In the genomic region with DNA sequence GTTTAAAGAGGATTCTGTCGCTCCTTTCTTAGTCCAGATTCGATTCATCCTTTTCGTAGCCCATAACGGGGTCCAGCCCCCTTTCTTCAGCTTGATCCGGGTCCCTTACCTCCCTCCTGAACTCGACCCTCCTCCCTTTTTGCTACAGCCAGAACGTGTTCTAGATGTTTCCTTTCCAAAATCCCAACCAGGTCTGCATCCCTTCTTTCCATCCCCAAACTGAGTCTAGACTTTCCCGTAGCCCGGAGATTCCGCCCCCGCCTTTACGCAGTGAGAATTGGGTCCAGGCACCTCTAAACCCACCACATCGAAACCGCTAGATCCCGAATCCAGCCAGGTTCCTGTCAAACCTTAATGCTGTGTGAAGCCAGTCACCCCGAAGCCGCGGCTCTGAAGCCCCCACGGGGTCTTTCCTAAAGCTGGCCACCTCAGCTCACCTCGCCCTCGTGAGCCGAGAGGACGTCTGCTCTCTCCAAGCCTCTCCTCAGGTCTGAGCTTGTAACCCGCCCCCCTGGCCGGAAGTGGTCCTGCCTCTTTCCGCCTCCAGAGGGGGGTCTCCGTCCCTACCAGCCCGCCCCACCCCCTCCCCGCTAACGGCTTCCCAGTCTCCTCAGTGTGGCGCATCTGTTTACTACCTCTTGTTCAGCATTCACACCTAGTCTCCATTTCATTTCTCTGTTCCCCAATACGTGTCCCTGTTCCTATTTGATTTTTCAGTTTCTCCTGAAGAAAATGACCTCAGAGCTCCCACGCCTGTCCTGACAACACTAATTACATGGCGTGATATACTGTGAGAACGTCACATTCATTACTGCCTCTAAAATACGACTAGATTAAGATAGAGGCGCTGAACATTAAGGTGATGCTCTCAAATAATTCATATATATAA, we compare ENCODE assay signal across 10 mouse cellular contexts. TPM values are rescaled to one million over a fixed set of nuclear protein-coding genes. Genes with fewer than 3 reads are reported as not detected.
DNase-seq lines count a peak whose midpoint lies in the region; ATAC-seq and TF ChIP-seq lines count a peak whose summit lies in the region.
"Had no signal": no experiment of that assay in that cellular context is flagged by ENCODE, and none has a peak within 500 bp of the region (broad histone marks: within the 10 kb centered on the region; RNA-seq: fewer than 3 reads in every experiment).

A gene (minus strand): TSS at position 676 of the 889 bp plus-strand sequence.

- ATAC-seq in stomach, postnatal 0 days (ENCODE audit: low FRiP score, low TSS enrichment), result peak; percentile 64; the same call in 1 of the 2 replicates
- ATAC-seq: Patski had no signal

- H3K36me3 ChIP-seq in midbrain, embryonic 10.5 days, result peaks cover 34% of the 10 kb centered on the region
- H3K36me3 ChIP-seq in stomach, postnatal 0 days (ENCODE audit: control insufficient read depth, insufficient read depth, low read length), result no peaks in the 10 kb centered on the region

- TF ChIP-seq EP300 in stomach, postnatal 0 days (optimal IDR thresholded peaks at IDR 0.05), result no peak

- 0 out of 2 replicates have a peak within 1 kb of the TSS, but pooled peaks have one; percentile 31 for H3K9ac ChIP-seq in stomach, postnatal 0 days (ENCODE audit: low read length)

- peaks cover 6% of the 10 kb centered on the region; the same call in 1 of the 2 replicates for H3K27me3 ChIP-seq in midbrain, embryonic 10.5 days (ENCODE audit: low read depth, poor library complexity, severe bottlenecking)
- no peaks in the 10 kb centered on the region for H3K27me3 ChIP-seq in stomach, postnatal 0 days (ENCODE audit: control insufficient read depth, insufficient read depth, low read length)

- peak within 1 kb of the TSS; percentile 49 for H3K4me2 ChIP-seq in stomach, postnatal 0 days (replicated peaks; ENCODE audit: low read depth)

- H3K27ac ChIP-seq in midbrain, embryonic 10.5 days (replicated peaks), result peak within 1 kb of the TSS; percentile 82
- no peak within 1 kb of the TSS for H3K27ac ChIP-seq in stomach, postnatal 0 days (replicated peaks)
- H3K27ac ChIP-seq: macrophage had no signal

- peaks cover 5% of the 10 kb centered on the region; the same call in 1 of the 2 replicates for H3K4me1 ChIP-seq in midbrain, embryonic 10.5 days
- no peaks in the 10 kb centered on the region for H3K4me1 ChIP-seq in stomach, postnatal 0 days (replicated peaks; ENCODE audit: control insufficient read depth, insufficient read depth)

- H3K4me3 ChIP-seq in midbrain, embryonic 10.5 days, result peak within 1 kb of the TSS; percentile 63
- peak within 1 kb of the TSS; percentile 38 for H3K4me3 ChIP-seq in stomach, postnatal 0 days (ENCODE audit: low read depth, low read length)

- peak; percentile 37 for TF ChIP-seq CTCF in stomach, postnatal 0 days (IDR thresholded peaks at IDR 0.05; ENCODE audit: low read depth)

- H3K9me3 ChIP-seq in midbrain, embryonic 10.5 days (replicated peaks), result no peaks in the 10 kb centered on the region
- no peaks in the 10 kb centered on the region for H3K9me3 ChIP-seq in stomach, postnatal 0 days (ENCODE audit: control insufficient read depth, low read length)

- WGBS in midbrain, embryonic 10.5 days, result 25% methylated on average over 37 of the region's 37 CpGs
- WGBS in stomach, postnatal 0 days, result 20% methylated on average over 33 of the region's 37 CpGs

- peak; percentile 41 for DNase-seq in layer of hippocampus, adult 11-12 months (ENCODE audit: low spot score)
- no peak for DNase-seq in layer of hippocampus, adult 9-10 months (ENCODE audit: low spot score)
- peak; percentile 86 to 90 for DNase-seq in cerebellum, postnatal 10 days
- DNase-seq in frontal cortex, postnatal 10 days (ENCODE audit: low spot score in 2 of 2), result peak; percentile 31 to 55
- DNase-seq in layer of hippocampus, adult 8-10 months (ENCODE audit: low spot score in 2 of 2), result no peak
- DNase-seq in midbrain, embryonic 10.5 days (ENCODE audit: low spot score), result peak; percentile 77
- DNase-seq in stomach, postnatal 0 days (ENCODE audit: low spot score), result peak; percentile 22
- no peak for DNase-seq in spleen, postnatal 4 days (ENCODE audit: low spot score in 2 of 2)

RNA-seq across cellular contexts. Expression of the gene that starts here (rescaled TPM):
- 100 to 1,000 TPM; 150 to 178 (median 165) TPM for total RNA-seq in layer of hippocampus, adult 8-10 months (2022)
- polyA plus RNA-seq in midbrain, embryonic 10.5 days (2016; fragmentation: Nextera tagmentation; extraction: Ambion mirVana), result 34.8 and 44.8 TPM in 2 replicates
- polyA plus RNA-seq in stomach, postnatal 0 days (2015; fragmentation: Nextera tagmentation; extraction: Ambion mirVana), result 3.8 and 4.5 TPM in 2 replicates
- polyA plus RNA-seq: macrophage had no signal

Comparison
In these comparisons a context has a peak if more than half of its experiments do, and no peak if none do; other contexts are left out.
1. DNase-seq: peak in layer of hippocampus, adult 11-12 months (single experiment), cerebellum, postnatal 10 days (2 of 2), frontal cortex, postnatal 10 days (2 of 2), midbrain, embryonic 10.5 days (single experiment) and stomach, postnatal 0 days (single experiment); none in layer of hippocampus, adult 9-10 months (single experiment), layer of hippocampus, adult 8-10 months (0 of 2) and spleen, postnatal 4 days (0 of 2).